Mouse (Mus musculus) midbrain, embryonic 13.5 days (tissue): ENCODE data around the gene Pltp. TPM values are rescaled to one million over a fixed set of nuclear protein-coding genes. Genes with fewer than 3 reads are reported as not detected.
"Not testable (repeated sequence)": the region's sequence is repeated elsewhere in the genome, so short reads cannot be mapped to it uniquely, and the experiment has no call there.

Source experiments
- ATAC-seq: fragments of 200-750 bp; cut with Nextera tagmentation; 2 replicates; pipeline ENCODE4 v1.8.0; 2017; ENCODE audit warnings: mild to moderate bottlenecking, moderate TSS enrichment, moderate library complexity
- H3K27ac ChIP-seq: fragments of 300-500 bp; sonication (generic); 2 replicates; pipeline ENCODE4 v1.5.1; 2015; ENCODE audit warnings: inconsistent platforms, mild to moderate bottlenecking, moderate library complexity
- H3K27me3 ChIP-seq: fragments of 300-500 bp; sonication (generic); 2 replicates; pipeline ENCODE4 v1.6.1; 2015; ENCODE audit warnings: mild to moderate bottlenecking, inconsistent platforms
- H3K36me3 ChIP-seq: fragments of 300-500 bp; sonication (generic); 2 replicates; pipeline ENCODE4 v1.6.1; 2015; ENCODE audit warnings: mild to moderate bottlenecking, inconsistent platforms
- H3K4me1 ChIP-seq: fragments of 300-500 bp; sonication (generic); replicated peaks from 2 replicates; pipeline ENCODE4 v1.6.1; 2015; ENCODE audit warnings: inconsistent platforms
- H3K4me2 ChIP-seq: fragments of 300-500 bp; sonication (generic); replicated peaks from 2 replicates; pipeline ENCODE4 v1.6.1; 2015; ENCODE audit warnings: moderate library complexity, mild to moderate bottlenecking, inconsistent platforms
- H3K4me3 ChIP-seq: fragments of 300-500 bp; sonication (generic); replicated peaks from 2 replicates; pipeline ENCODE4 v1.5.1; 2015; ENCODE audit warnings: mild to moderate bottlenecking, inconsistent platforms
- H3K9ac ChIP-seq: fragments of 300-500 bp; sonication (generic); replicated peaks from 2 replicates; pipeline ENCODE4 v1.6.1; 2015; ENCODE audit warnings: mild to moderate bottlenecking, inconsistent platforms
- H3K9me3 ChIP-seq: fragments of 300-500 bp; sonication (generic); 2 replicates; pipeline ENCODE4 v1.6.1; 2016; ENCODE audit warnings: mild to moderate bottlenecking, inconsistent platforms
- WGBS: fragments of 180-500 bp; shearing (Covaris S2); methylation state at CpG from one replicate; pipeline ENCODE4 v1.1.7; 2015; 5-methylcytosine and 5-hydroxymethylcytosine counted together
- polyA plus RNA-seq: library from polyadenylated mRNA; unstranded; fragments of >200 nt; fragmentation: Nextera tagmentation; extraction: Ambion mirVana; gene quantifications from 2 replicates; pipeline ENCODE4 v1.2.1, GENCODE M21; 2015

Gene Pltp
- polyA plus RNA-seq, 1 experiment from 2014 or later, result 96.1 TPM

- Histone ChIP-seq H3K36me3 (peaks cover 34% of the 10 kb centered on the region), H3K4me2 (no peak overlapping the region), H3K4me3 (no peak overlapping the region), H3K27me3 (no peaks in the 10 kb centered on the region), H3K4me1 (no peaks in the 10 kb centered on the region), H3K27ac (no peak overlapping the region), H3K9ac (no peak overlapping the region), H3K9me3 (no peaks in the 10 kb centered on the region)
- ATAC-seq, result no peak
- 90% methylated on average over 8 of the region's 8 CpGs for WGBS
Measured at GRCm38 (mm10) chr2:164815821-164816220, 41.7 kb downstream of the Pltp start.

- Histone ChIP-seq H3K9ac (no peak overlapping the region), H3K9me3 (no peaks in the 10 kb centered on the region), H3K27ac (no peak overlapping the region), H3K4me3 (no peak overlapping the region), H3K27me3 (no peaks in the 10 kb centered on the region), H3K4me2 (no peak overlapping the region), H3K4me1 (no peaks in the 10 kb centered on the region), H3K36me3 (peaks cover 29% of the 10 kb centered on the region)
- 93% methylated on average over 5 of the region's 5 CpGs for WGBS
- ATAC-seq, result no peak
Measured at GRCm38 (mm10) chr2:164815348-164815747, 42.2 kb downstream of the Pltp start.

- no peak overlapping the region for H3K4me3 ChIP-seq
- H3K36me3 ChIP-seq, result peaks cover 32% of the 10 kb centered on the region
- H3K9me3 ChIP-seq, result no peaks in the 10 kb centered on the region
- no peak overlapping the region for H3K4me2 ChIP-seq
- no peak overlapping the region for H3K27ac ChIP-seq
- H3K9ac ChIP-seq, result no peak overlapping the region
- no peaks in the 10 kb centered on the region for H3K4me1 ChIP-seq
- WGBS, result 63% methylated on average over 2 of the region's 2 CpGs
- no peak for ATAC-seq
- no peaks in the 10 kb centered on the region for H3K27me3 ChIP-seq
Measured at GRCm38 (mm10) chr2:164813557-164813956, 44.0 kb downstream of the Pltp start.

GRCm38 (mm10) chr2:164806614-164807013, 50.9 kb downstream of the Pltp start:
- Histone ChIP-seq H3K36me3 (peaks cover 23% of the 10 kb centered on the region), H3K9ac (no peak overlapping the region), H3K27me3 (no peaks in the 10 kb centered on the region), H3K4me1 (peaks cover 38% of the 10 kb centered on the region), H3K27ac (no peak overlapping the region), H3K4me3 (no peak overlapping the region), H3K9me3 (no peaks in the 10 kb centered on the region), H3K4me2 (peak overlapping the region; percentile 77)
- no peak for ATAC-seq
- WGBS, result 89% methylated on average over 7 of the region's 7 CpGs

GRCm38 (mm10) chr2:164805332-164805718, 52.2 kb downstream of the Pltp start:
- H3K4me2 ChIP-seq, result peak overlapping the region; percentile 77
- H3K4me1 ChIP-seq, result peaks cover 38% of the 10 kb centered on the region
- H3K9me3 ChIP-seq, result no peaks in the 10 kb centered on the region
- WGBS, result under 1% methylated on average over 21 of the region's 21 CpGs
- H3K27ac ChIP-seq, result peak overlapping the region; percentile 90
- peaks cover 35% of the 10 kb centered on the region for H3K36me3 ChIP-seq
- no peaks in the 10 kb centered on the region for H3K27me3 ChIP-seq
- peak overlapping the region; percentile 82 for H3K9ac ChIP-seq
- ATAC-seq, result peak; percentile 72; the same call in 1 of the 2 replicates
- peak overlapping the region; percentile 85 for H3K4me3 ChIP-seq

- peak within 1 kb of the TSS; percentile 77 for H3K4me2 ChIP-seq
- H3K9me3 ChIP-seq, result no peaks in the 10 kb centered on the region
- H3K27ac ChIP-seq, result peak within 1 kb of the TSS; percentile 90
- H3K27me3 ChIP-seq, result no peaks in the 10 kb centered on the region
- H3K9ac ChIP-seq, result peak within 1 kb of the TSS; percentile 82
- peak; percentile 97 for ATAC-seq
- H3K36me3 ChIP-seq, result peaks cover 38% of the 10 kb centered on the region
- WGBS, result under 1% methylated on average over 47 of the region's 47 CpGs
- peaks cover 38% of the 10 kb centered on the region for H3K4me1 ChIP-seq
- H3K4me3 ChIP-seq, result peak within 1 kb of the TSS; percentile 85
Measured at GRCm38 (mm10) chr2:164804533-164805331, 52.8 kb downstream of the Pltp start, which contains the start of the genes Acot8 and Zswim3. Gene Acot8 (minus strand): TSS chr2:164804882. Gene Zswim3 (plus strand): TSS chr2:164805098.

- Histone ChIP-seq H3K4me3 (peak overlapping the region; percentile 85), H3K36me3 (peaks cover 38% of the 10 kb centered on the region), H3K9ac (peak overlapping the region; percentile 82), H3K27ac (no peak overlapping the region), H3K27me3 (no peaks in the 10 kb centered on the region), H3K4me1 (peaks cover 38% of the 10 kb centered on the region), H3K4me2 (peak overlapping the region; percentile 72), H3K9me3 (no peaks in the 10 kb centered on the region)
- ATAC-seq, result no peak
- WGBS, result 66% methylated on average over 1 of the region's 1 CpGs
Measured at GRCm38 (mm10) chr2:164803921-164804313, 53.6 kb downstream of the Pltp start.

- no peaks in the 10 kb centered on the region for H3K27me3 ChIP-seq
- H3K27ac ChIP-seq, result no peak overlapping the region
- peaks cover 37% of the 10 kb centered on the region for H3K36me3 ChIP-seq
- peak overlapping the region; percentile 85 for H3K4me3 ChIP-seq
- H3K9me3 ChIP-seq, result no peaks in the 10 kb centered on the region
- 94% methylated on average over 16 of the region's 16 CpGs for WGBS
- peak overlapping the region; percentile 72 for H3K4me2 ChIP-seq
- peak overlapping the region; percentile 82 for H3K9ac ChIP-seq
- H3K4me1 ChIP-seq, result peaks cover 38% of the 10 kb centered on the region
- no peak for ATAC-seq
Measured at GRCm38 (mm10) chr2:164803201-164803920, 54.1 kb downstream of the Pltp start.

GRCm38 (mm10) chr2:164800252-164801004, 57.1 kb downstream of the Pltp start:
- 96% methylated on average over 13 of the region's 13 CpGs for WGBS

GRCm38 (mm10) chr2:164798554-164798953, 59.0 kb downstream of the Pltp start:
- not testable (repeated sequence) for H3K27ac ChIP-seq, H3K4me1 ChIP-seq, H3K9me3 ChIP-seq, H3K4me2 ChIP-seq, H3K4me3 ChIP-seq, ATAC-seq, H3K27me3 ChIP-seq, H3K9ac ChIP-seq
- peaks cover 71% of the 10 kb centered on the region for H3K36me3 ChIP-seq
- WGBS, result 85% methylated on average over 6 of the region's 6 CpGs

More at GRCm38 (mm10) chr2:164800252-164801004, 57.1 kb downstream of the Pltp start:
- H3K27me3 ChIP-seq, result no peaks in the 10 kb centered on the region
- H3K4me2 ChIP-seq, result no peak overlapping the region
- ATAC-seq, result no peak
- H3K4me1 ChIP-seq, result peaks cover 19% of the 10 kb centered on the region
- H3K27ac ChIP-seq, result no peak overlapping the region
- H3K9ac ChIP-seq, result no peak overlapping the region
- no peak overlapping the region for H3K4me3 ChIP-seq
- no peaks in the 10 kb centered on the region for H3K9me3 ChIP-seq
- H3K36me3 ChIP-seq, result peaks cover 60% of the 10 kb centered on the region

GRCm38 (mm10) chr2:164795868-164796267, 61.6 kb downstream of the Pltp start:
- no peaks in the 10 kb centered on the region for H3K27me3 ChIP-seq
- no peaks in the 10 kb centered on the region for H3K9me3 ChIP-seq
- H3K4me1 ChIP-seq, result no peaks in the 10 kb centered on the region
- no peak overlapping the region for H3K4me2 ChIP-seq
- no peak overlapping the region for H3K9ac ChIP-seq
- no peak overlapping the region for H3K4me3 ChIP-seq
- 89% methylated on average over 4 of the region's 4 CpGs for WGBS
- no peak overlapping the region for H3K27ac ChIP-seq
- H3K36me3 ChIP-seq, result peaks cover 84% of the 10 kb centered on the region
- ATAC-seq, result no peak
